Mouse (Mus musculus) MEL (cell line): ENCODE data around the gene Syt7.

Source experiments
- E2F4 ChIP-seq: IDR thresholded peaks from 2 replicates; pipeline ENCODE4 v1.6.1; 2011; ENCODE audit warnings: low read depth, low read length, improper control_type of control experiment, borderline replicate concordance
- NRF1 ChIP-seq: IDR thresholded peaks from 2 replicates; pipeline ENCODE4 v1.6.1; 2014; ENCODE audit warnings: low read depth, mild to moderate bottlenecking, inconsistent platforms, low read length, improper control_type of control experiment, moderate library complexity; ENCODE audit not compliant: poor library complexity, insufficient read depth, severe bottlenecking

DNA sequence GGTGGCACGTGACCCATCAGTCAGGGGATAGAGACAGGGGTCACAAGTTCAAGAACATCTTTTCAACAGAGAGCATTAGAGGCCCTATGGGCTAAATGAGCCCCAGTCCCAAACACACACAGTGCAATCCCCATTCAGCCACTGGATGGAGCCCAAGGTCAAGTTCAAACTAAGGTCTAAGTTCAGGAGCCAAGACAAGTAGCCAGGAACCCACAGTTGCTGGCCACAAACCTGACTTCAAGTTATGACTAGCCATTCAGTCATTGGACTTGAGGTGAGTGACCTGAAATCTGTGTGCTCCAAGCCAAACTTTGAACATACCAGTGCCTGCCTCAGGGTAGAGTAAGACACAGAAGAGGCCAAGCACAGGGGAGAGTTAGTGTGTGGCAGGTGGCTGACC, 48.6 kb downstream of the Syt7 start:
- TF ChIP-seq E2F4: no peak
- TF ChIP-seq NRF1: no peak
